Mouse (Mus musculus) heart, adult 2 months (tissue): ENCODE measurements around the gene Gk2.

Source experiments
- CTCF ChIP-seq: fragments of 200-600 bp; IDR thresholded peaks from 2 replicates; pipeline ENCODE4 v1.8.1; 2022; ENCODE audit warnings: antibody characterized with exemption, mild to moderate bottlenecking, moderate library complexity
- EP300 ChIP-seq: fragments of 200-500 bp; IDR thresholded peaks from 2 replicates; pipeline ENCODE4 v1.6.1; 2011; ENCODE audit warnings: low read depth, low read length, control low read depth; ENCODE audit not compliant: insufficient read depth
- POLR2A ChIP-seq: fragments of 200-500 bp; IDR thresholded peaks from 2 replicates; pipeline ENCODE4 v1.6.1; 2011; ENCODE audit warnings: mild to moderate bottlenecking, low read depth, low read length, control low read depth; ENCODE audit not compliant: insufficient read depth

DNA sequence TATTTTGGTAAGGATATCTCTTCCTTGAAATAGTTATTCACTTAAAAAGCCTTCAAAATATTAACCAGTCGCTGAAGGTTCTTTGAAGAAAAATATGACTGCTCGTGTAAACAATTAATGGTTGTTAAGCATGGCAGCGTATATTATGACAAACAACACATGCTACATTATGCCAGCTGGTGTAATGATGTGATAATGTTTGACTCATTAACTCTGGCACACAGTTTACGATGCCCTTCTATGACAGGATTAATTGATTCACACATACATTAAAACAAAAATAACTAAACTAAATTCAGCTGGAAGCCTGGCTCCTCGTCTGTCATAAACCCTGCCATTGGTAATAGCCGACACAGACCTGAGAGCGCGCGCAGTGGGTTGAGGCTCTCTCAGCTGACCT is 26.8 kb downstream of the Gk2 start:
- no peak for TF ChIP-seq CTCF
- TF ChIP-seq POLR2A, result no peak
- no peak for TF ChIP-seq EP300
